Mouse (Mus musculus): Measurements from ENCODE around the gene Lpcat4. TPM values are rescaled to one million over a fixed set of nuclear protein-coding genes. Genes with fewer than 3 reads are reported as not detected.

Lpcat4 gene
- polyA plus RNA-seq, 1 experiment, result 28.3 TPM

DNA sequence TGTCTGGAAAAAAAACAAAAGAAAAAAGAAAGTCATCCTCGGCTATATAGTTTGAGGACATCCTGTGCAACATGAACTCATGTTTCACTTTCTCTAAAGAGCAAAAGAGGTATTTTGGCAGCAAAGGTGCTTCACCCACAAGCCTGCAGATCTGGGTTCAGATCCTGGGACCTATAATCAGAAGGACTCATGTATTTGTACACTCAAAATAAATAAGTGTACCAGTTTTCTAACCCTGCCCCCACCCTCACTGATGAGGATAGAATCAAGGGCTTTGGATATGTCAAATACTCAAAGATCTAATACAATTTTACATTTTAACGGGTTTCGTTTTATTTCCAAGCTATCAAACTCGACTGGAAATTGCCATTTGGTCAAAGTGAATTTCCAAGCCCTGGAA lies 25.1 kb downstream of the Lpcat4 start:
- no peaks in the 10 kb centered on the region for H3K4me1 ChIP-seq (ENCODE audit: control insufficient read depth, insufficient read depth, low read length)
- H3K27ac ChIP-seq (ENCODE audit: control insufficient read depth, insufficient read depth, low read depth, low read length, poor library complexity), result no peak overlapping the region
- TF ChIP-seq POLR2A (IDR thresholded peaks at IDR 0.05; ENCODE audit: borderline replicate concordance, control insufficient read depth, low read depth, low read length), result no peak
- TF ChIP-seq CTCF (IDR thresholded peaks at IDR 0.05; ENCODE audit: control insufficient read depth, insufficient read depth, low read length), result no peak
- 61% methylated on average over 4 of the region's 4 CpGs for WGBS
- H3K4me3 ChIP-seq (replicated peaks; ENCODE audit: control insufficient read depth, low read depth, low read length), result no peak overlapping the region

DNA sequence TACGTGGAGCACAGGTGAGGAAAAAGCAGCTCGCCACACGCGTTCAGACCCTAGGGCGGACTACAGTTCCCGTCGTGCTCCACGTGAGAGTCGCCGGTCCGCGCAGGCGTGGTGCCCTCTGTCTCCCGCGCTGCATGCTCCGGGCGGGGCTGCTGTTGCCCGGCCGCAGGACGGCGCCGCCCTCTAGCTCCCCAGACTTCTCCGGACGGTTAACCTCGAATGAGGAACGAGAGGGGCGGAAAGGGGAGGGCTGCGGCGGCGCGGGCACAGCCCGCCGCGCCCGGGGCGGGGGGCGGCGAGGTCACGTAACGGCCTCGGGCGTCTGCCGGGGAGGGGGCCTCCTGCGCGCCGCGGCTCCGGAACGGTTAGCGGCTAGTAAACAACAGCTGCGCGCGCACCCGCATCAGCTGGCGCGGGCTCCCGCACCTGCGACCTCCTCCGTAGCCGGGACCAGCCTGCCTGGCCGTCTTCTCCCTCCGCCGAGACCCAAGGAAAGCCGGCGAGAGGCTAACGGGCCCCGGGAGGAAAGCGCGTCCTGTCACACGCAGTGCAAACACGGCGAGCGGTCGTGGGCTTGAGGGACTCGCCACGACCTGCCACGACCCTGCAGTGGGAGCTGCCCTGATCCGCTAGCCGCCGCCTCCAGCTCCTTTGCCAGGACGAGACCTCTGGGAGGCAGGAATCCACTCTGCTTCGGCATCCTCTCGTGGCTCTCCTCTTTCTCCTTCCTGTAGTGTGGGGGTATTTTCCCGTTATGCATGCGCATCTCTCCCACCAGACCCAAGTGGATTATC lies 26.4 kb downstream of the Lpcat4 start, which contains the start of gene Slc12a6:
Gene Slc12a6, plus strand, starts transcription at position 378 of the 794 bp plus-strand sequence.
- TF ChIP-seq CTCF (IDR thresholded peaks at IDR 0.05; ENCODE audit: control insufficient read depth, insufficient read depth, low read length), result 0 out of 2 replicates have a peak, but pooled peaks have one; percentile 5
- peak; percentile 39; the same call in 1 of the 2 replicates for TF ChIP-seq POLR2A (IDR thresholded peaks at IDR 0.05; ENCODE audit: borderline replicate concordance, control insufficient read depth, low read depth, low read length)
- peak within 1 kb of the TSS; percentile 95 for H3K4me3 ChIP-seq (replicated peaks; ENCODE audit: control insufficient read depth, low read depth, low read length)
- H3K4me1 ChIP-seq (ENCODE audit: control insufficient read depth, insufficient read depth, low read length), result no peaks in the 10 kb centered on the region; the same call in 1 of the 2 replicates
- peak within 1 kb of the TSS; percentile 99 for H3K27ac ChIP-seq (ENCODE audit: control insufficient read depth, insufficient read depth, low read depth, low read length, poor library complexity)
- under 1% methylated on average over 85 of the region's 85 CpGs for WGBS

DNA sequence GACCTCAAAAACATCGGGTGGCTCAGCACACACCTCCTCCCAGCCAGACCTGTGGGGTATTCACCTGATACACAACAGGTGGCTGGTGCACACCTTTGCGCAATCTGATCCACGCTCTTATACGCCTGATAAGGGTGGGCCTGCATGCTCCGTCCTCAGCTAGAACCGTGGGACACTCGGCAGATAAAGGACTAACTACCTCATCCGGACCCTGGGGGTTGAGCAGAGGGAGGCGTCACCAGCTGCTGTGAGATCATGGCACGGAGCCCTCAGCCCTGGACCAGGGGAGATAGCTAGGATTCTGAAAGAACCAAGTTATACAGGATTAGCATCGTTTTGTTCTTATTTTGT lies 26.9 kb downstream of the Lpcat4 start, which contains the start of gene Gm21985:
Gene Gm21985, plus strand, starts transcription at position 73 of the 351 bp plus-strand sequence.
- under 1% methylated on average over 11 of the region's 11 CpGs for WGBS

DNA sequence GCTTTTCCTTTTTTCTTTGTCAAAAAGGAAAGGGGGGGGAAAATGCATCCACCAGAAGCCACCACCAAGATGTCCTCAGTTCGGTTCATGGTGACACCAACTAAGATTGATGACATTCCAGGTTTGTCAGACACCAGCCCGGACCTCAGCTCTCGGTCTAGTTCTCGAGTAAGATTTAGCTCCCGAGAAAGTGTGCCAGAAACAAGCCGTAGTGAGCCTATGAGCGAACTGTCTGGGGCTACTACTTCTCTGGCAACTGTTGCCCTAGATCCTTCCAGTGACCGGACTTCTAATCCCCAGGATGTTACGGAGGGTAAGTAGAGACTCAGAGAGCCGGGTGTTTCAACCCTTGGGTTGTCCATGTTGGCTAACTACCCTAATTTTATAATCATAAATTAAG lies 27.5 kb downstream of the Lpcat4 start:
- peak overlapping the region; percentile 82 for H3K27ac ChIP-seq (ENCODE audit: control insufficient read depth, insufficient read depth, low read depth, low read length, poor library complexity)
- H3K4me3 ChIP-seq (replicated peaks; ENCODE audit: control insufficient read depth, low read depth, low read length), result peak overlapping the region; percentile 84
- under 1% methylated on average over 10 of the region's 10 CpGs for WGBS
- TF ChIP-seq CTCF (IDR thresholded peaks at IDR 0.05; ENCODE audit: control insufficient read depth, insufficient read depth, low read length) (no peak), POLR2A (IDR thresholded peaks at IDR 0.05; ENCODE audit: borderline replicate concordance, control insufficient read depth, low read depth, low read length) (no peak)
- H3K4me1 ChIP-seq (ENCODE audit: control insufficient read depth, insufficient read depth, low read length), result no peaks in the 10 kb centered on the region; the same call in 1 of the 2 replicates

More for the DNA sequence above, 26.9 kb downstream of the Lpcat4 start, which contains the start of gene Gm21985:
- peak within 1 kb of the TSS; percentile 99 for H3K27ac ChIP-seq (ENCODE audit: control insufficient read depth, insufficient read depth, low read depth, low read length, poor library complexity)
- H3K4me1 ChIP-seq (ENCODE audit: control insufficient read depth, insufficient read depth, low read length), result no peaks in the 10 kb centered on the region; the same call in 1 of the 2 replicates
- TF ChIP-seq POLR2A (IDR thresholded peaks at IDR 0.05; ENCODE audit: borderline replicate concordance, control insufficient read depth, low read depth, low read length), result peak; percentile 64; the same call in 1 of the 2 replicates
- no peak for TF ChIP-seq CTCF (IDR thresholded peaks at IDR 0.05; ENCODE audit: control insufficient read depth, insufficient read depth, low read length)
- H3K4me3 ChIP-seq (replicated peaks; ENCODE audit: control insufficient read depth, low read depth, low read length), result peak within 1 kb of the TSS; percentile 95

DNA sequence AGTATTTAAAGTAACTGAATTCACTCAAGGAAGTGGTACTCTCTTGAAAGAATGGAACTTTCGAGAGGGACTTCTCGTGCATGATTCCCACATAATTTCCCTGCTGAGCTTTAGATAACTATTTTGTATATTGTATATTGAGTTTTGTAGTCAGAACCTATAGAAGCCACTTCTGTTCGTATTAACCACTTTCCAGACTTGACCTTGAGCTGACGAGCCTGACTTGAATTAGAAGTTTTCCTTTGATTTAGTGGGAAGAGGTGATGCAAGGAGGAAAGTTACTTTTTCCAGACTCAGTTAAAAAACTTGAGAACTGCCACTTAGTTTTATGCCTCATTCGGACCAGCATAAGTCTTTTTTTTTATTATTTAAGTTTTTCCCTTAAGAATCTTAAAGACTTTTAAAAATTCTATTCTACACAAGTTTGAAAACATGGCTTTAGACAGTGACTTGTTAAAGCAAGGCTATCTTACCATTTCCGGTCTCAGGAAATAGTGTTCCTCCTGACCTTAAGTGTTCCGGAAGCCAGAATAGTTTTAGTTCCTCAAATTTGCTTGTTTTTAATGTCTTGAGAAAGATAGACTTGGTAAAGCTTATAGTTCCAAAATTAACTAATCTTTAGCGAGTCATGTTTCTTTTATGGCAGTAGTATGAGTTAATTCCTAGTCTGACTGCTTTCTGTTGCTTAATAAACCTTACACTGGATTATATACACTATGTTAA lies 28.4 kb downstream of the Lpcat4 start:
- no peak overlapping the region for H3K27ac ChIP-seq (ENCODE audit: control insufficient read depth, insufficient read depth, low read depth, low read length, poor library complexity)
- WGBS, result under 1% methylated on average over 8 of the region's 8 CpGs
- H3K4me3 ChIP-seq (replicated peaks; ENCODE audit: control insufficient read depth, low read depth, low read length), result peak overlapping the region; percentile 54
- no peaks in the 10 kb centered on the region; the same call in 1 of the 2 replicates for H3K4me1 ChIP-seq (ENCODE audit: control insufficient read depth, insufficient read depth, low read length)
- TF ChIP-seq CTCF (IDR thresholded peaks at IDR 0.05; ENCODE audit: control insufficient read depth, insufficient read depth, low read length) (no peak), POLR2A (IDR thresholded peaks at IDR 0.05; ENCODE audit: borderline replicate concordance, control insufficient read depth, low read depth, low read length) (no peak)

DNA sequence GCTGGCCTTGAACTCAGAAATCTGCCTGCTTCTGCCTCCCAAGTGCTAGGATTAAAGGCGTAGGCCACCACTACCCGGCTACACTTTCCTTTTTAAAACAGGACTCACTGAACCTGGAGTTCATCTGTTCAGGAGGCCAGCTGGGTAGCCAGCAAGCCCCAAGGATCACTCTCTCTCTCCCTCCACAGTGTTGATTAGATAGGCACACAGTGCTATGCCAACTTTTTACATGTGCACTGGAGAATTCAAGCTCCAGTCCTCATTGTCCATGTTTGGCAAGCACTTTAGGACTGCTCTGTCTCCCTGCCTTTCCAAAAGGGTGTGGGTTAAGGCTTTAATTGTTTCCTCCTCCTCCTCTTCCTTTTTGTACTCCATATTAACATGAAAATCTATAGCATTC lies 30.7 kb downstream of the Lpcat4 start:
- Histone ChIP-seq H3K27ac (ENCODE audit: control insufficient read depth, insufficient read depth, low read depth, low read length, poor library complexity) (no peak overlapping the region), H3K4me1 (ENCODE audit: control insufficient read depth, insufficient read depth, low read length) (no peaks in the 10 kb centered on the region; the same call in 1 of the 2 replicates), H3K4me3 (replicated peaks; ENCODE audit: control insufficient read depth, low read depth, low read length) (no peak overlapping the region)
- WGBS, result 59% methylated on average over 2 of the region's 2 CpGs
- TF ChIP-seq POLR2A (IDR thresholded peaks at IDR 0.05; ENCODE audit: borderline replicate concordance, control insufficient read depth, low read depth, low read length) (no peak), CTCF (IDR thresholded peaks at IDR 0.05; ENCODE audit: control insufficient read depth, insufficient read depth, low read length) (no peak)

DNA sequence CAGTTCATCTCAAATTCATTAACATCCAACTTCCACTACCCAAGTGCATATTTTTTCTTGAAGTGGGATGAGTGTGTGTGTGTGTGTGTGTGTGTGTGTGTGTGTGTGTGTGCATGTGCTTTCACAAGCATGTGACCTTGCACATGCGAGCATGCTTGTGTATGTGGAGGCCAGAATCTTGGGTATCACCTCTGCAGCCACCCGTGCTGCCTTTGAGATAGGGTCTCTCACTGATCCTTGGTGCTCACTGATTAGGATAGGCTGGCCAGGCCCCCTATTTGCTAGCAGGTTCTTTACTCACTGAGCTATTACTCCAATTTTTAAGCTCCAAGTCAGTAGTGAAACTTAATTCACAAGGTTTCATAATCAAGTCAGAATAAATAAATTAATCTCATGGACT lies 33.6 kb downstream of the Lpcat4 start:
- H3K27ac ChIP-seq (ENCODE audit: control insufficient read depth, insufficient read depth, low read depth, low read length, poor library complexity), result no peak overlapping the region
- no peak overlapping the region for H3K4me3 ChIP-seq (replicated peaks; ENCODE audit: control insufficient read depth, low read depth, low read length)
- no peaks in the 10 kb centered on the region; the same call in 1 of the 2 replicates for H3K4me1 ChIP-seq (ENCODE audit: control insufficient read depth, insufficient read depth, low read length)
- WGBS, result 71% methylated on average over 2 of the region's 2 CpGs
- TF ChIP-seq CTCF (IDR thresholded peaks at IDR 0.05; ENCODE audit: control insufficient read depth, insufficient read depth, low read length) (no peak), POLR2A (IDR thresholded peaks at IDR 0.05; ENCODE audit: borderline replicate concordance, control insufficient read depth, low read depth, low read length) (no peak)

DNA sequence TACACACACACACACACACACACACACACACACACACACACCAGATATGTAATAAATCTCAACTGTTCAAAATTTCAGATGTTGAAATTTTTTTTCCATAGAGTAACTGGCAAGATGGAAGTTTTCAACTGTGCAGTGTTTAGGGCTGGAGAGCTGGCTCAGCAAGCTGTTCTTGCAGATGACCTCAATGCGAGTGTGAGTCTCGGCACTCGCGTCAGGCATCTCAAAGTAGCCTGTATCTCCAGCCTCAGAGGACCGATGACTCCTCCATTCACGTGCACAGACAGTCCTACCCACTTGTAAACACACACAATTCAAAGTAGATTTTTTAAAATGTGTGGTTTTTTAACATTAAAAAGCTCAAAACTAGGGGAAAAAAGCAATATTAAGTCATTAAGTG lies 34.2 kb downstream of the Lpcat4 start:
- TF ChIP-seq POLR2A (IDR thresholded peaks at IDR 0.05; ENCODE audit: borderline replicate concordance, control insufficient read depth, low read depth, low read length), result no peak
- TF ChIP-seq CTCF (IDR thresholded peaks at IDR 0.05; ENCODE audit: control insufficient read depth, insufficient read depth, low read length), result no peak
- no peak overlapping the region for H3K4me3 ChIP-seq (replicated peaks; ENCODE audit: control insufficient read depth, low read depth, low read length)
- 86% methylated on average over 6 of the region's 6 CpGs for WGBS
- H3K4me1 ChIP-seq (ENCODE audit: control insufficient read depth, insufficient read depth, low read length), result no peaks in the 10 kb centered on the region; the same call in 1 of the 2 replicates
- H3K27ac ChIP-seq (ENCODE audit: control insufficient read depth, insufficient read depth, low read depth, low read length, poor library complexity), result no peak overlapping the region

Data from bone marrow, adult 2 months (tissue).